Mouse (Mus musculus): Measurements from ENCODE around the gene Plekhg5. TPM values are rescaled to one million over a fixed set of nuclear protein-coding genes. Genes with fewer than 3 reads are reported as not detected.

Gene Plekhg5
- polyA plus RNA-seq, 2 experiments, result 2.6 to 4.7 TPM

- Histone ChIP-seq H3K9me3 (ENCODE audit: control insufficient read depth, low read length) (no peaks in the 10 kb centered on the region), H3K4me3 (ENCODE audit: insufficient read depth in 1 of 2, low read depth in 2 of 2, low read length in 2 of 2) (no peak overlapping the region), H3K27ac (no peak overlapping the region), H3K4me1 (replicated peaks; ENCODE audit: control insufficient read depth in 2 of 2, insufficient read depth in 2 of 2, low read length in 1 of 2) (no peaks in the 10 kb centered on the region), H3K9ac (replicated peaks) (no peak overlapping the region), H3K4me2 (ENCODE audit: low read depth) (no peak overlapping the region), H3K27me3 (ENCODE audit: control insufficient read depth, insufficient read depth, low read length) (peaks cover 99% of the 10 kb centered on the region), H3K36me3 (replicated peaks; ENCODE audit: control insufficient read depth, insufficient read depth, low read depth) (no peaks in the 10 kb centered on the region)
- TF ChIP-seq EP300 (IDR thresholded peaks at IDR 0.05; ENCODE audit: low read depth) (no peak), CTCF (IDR thresholded peaks at IDR 0.05; ENCODE audit: low read depth) (0 out of 2 replicates have a peak, but pooled peaks have one; percentile 7)
- 11% methylated on average over 64 of the region's 65 CpGs for WGBS (ENCODE audit: insufficient replicate concordance)
- no peak for ATAC-seq (ENCODE audit: insufficient read depth)
- no peak for DNase-seq (ENCODE audit: low read depth in 3 of 3, low spot score in 3 of 3)
These were observed 54.0 kb downstream of the Plekhg5 start for GRCm38 (mm10) chr4:152126026-152126920.

GRCm38 (mm10) chr4:152127884-152128283, 55.6 kb downstream of the Plekhg5 start:
- H3K4me3 ChIP-seq (ENCODE audit: insufficient read depth in 1 of 2, low read depth in 2 of 2, low read length in 2 of 2), result no peak overlapping the region
- no peak overlapping the region for H3K4me2 ChIP-seq (ENCODE audit: low read depth)
- H3K27me3 ChIP-seq (ENCODE audit: control insufficient read depth, insufficient read depth, low read length), result peaks cover 100% of the 10 kb centered on the region
- 73% methylated on average over 11 of the region's 11 CpGs for WGBS (ENCODE audit: insufficient replicate concordance)
- H3K4me1 ChIP-seq (replicated peaks; ENCODE audit: control insufficient read depth in 2 of 2, insufficient read depth in 2 of 2, low read length in 1 of 2), result no peaks in the 10 kb centered on the region
- H3K36me3 ChIP-seq (replicated peaks; ENCODE audit: control insufficient read depth, insufficient read depth, low read depth), result no peaks in the 10 kb centered on the region
- no peak overlapping the region for H3K9ac ChIP-seq (replicated peaks)
- H3K9me3 ChIP-seq (ENCODE audit: control insufficient read depth, low read length), result no peaks in the 10 kb centered on the region
- DNase-seq (ENCODE audit: low read depth in 3 of 3, low spot score in 3 of 3) (no peak), ATAC-seq (ENCODE audit: insufficient read depth) (no peak)
- H3K27ac ChIP-seq, result no peak overlapping the region
- TF ChIP-seq CTCF (IDR thresholded peaks at IDR 0.05; ENCODE audit: low read depth) (no peak), EP300 (IDR thresholded peaks at IDR 0.05; ENCODE audit: low read depth) (no peak)

- peaks cover 100% of the 10 kb centered on the region for H3K27me3 ChIP-seq (ENCODE audit: control insufficient read depth, insufficient read depth, low read length)
- ATAC-seq (ENCODE audit: insufficient read depth), result no peak
- no peaks in the 10 kb centered on the region for H3K36me3 ChIP-seq (replicated peaks; ENCODE audit: control insufficient read depth, insufficient read depth, low read depth)
- no peak for TF ChIP-seq CTCF (IDR thresholded peaks at IDR 0.05; ENCODE audit: low read depth)
- TF ChIP-seq EP300 (IDR thresholded peaks at IDR 0.05; ENCODE audit: low read depth), result no peak
- H3K9ac ChIP-seq (replicated peaks), result no peak overlapping the region
- H3K9me3 ChIP-seq (ENCODE audit: control insufficient read depth, low read length), result no peaks in the 10 kb centered on the region
- WGBS (ENCODE audit: insufficient replicate concordance), result 59% methylated on average over 5 of the region's 5 CpGs
- H3K4me3 ChIP-seq (ENCODE audit: insufficient read depth in 1 of 2, low read depth in 2 of 2, low read length in 2 of 2), result no peak overlapping the region
- no peak for DNase-seq (ENCODE audit: low read depth in 3 of 3, low spot score in 3 of 3)
- H3K4me1 ChIP-seq (replicated peaks; ENCODE audit: control insufficient read depth in 2 of 2, insufficient read depth in 2 of 2, low read length in 1 of 2), result no peaks in the 10 kb centered on the region
- H3K27ac ChIP-seq, result no peak overlapping the region
- H3K4me2 ChIP-seq (ENCODE audit: low read depth), result peak overlapping the region; percentile 13
These were observed 56.5 kb downstream of the Plekhg5 start for GRCm38 (mm10) chr4:152128784-152129183.

- Histone ChIP-seq H3K4me2 (ENCODE audit: low read depth) (peak overlapping the region; percentile 13), H3K36me3 (replicated peaks; ENCODE audit: control insufficient read depth, insufficient read depth, low read depth) (no peaks in the 10 kb centered on the region), H3K9ac (replicated peaks) (no peak overlapping the region), H3K4me1 (replicated peaks; ENCODE audit: control insufficient read depth in 2 of 2, insufficient read depth in 2 of 2, low read length in 1 of 2) (no peaks in the 10 kb centered on the region), H3K27ac (no peak overlapping the region), H3K9me3 (ENCODE audit: control insufficient read depth, low read length) (no peaks in the 10 kb centered on the region), H3K4me3 (ENCODE audit: insufficient read depth in 1 of 2, low read depth in 2 of 2, low read length in 2 of 2) (no peak overlapping the region), H3K27me3 (ENCODE audit: control insufficient read depth, insufficient read depth, low read length) (peaks cover 99% of the 10 kb centered on the region)
- WGBS (ENCODE audit: insufficient replicate concordance), result 23% methylated on average over 13 of the region's 13 CpGs
- ATAC-seq (ENCODE audit: insufficient read depth) (no peak), DNase-seq (ENCODE audit: low read depth in 3 of 3, low spot score in 3 of 3) (no peak)
- no peak for TF ChIP-seq CTCF (IDR thresholded peaks at IDR 0.05; ENCODE audit: low read depth)
- no peak for TF ChIP-seq EP300 (IDR thresholded peaks at IDR 0.05; ENCODE audit: low read depth)
These were observed 57.2 kb downstream of the Plekhg5 start for GRCm38 (mm10) chr4:152129395-152129930.
